Mouse (Mus musculus) CH12.LX (cell line): ENCODE measurements around the gene Pabpn1.

Experiments used
- CTCF ChIP-seq, 2 experiments: IDR thresholded peaks in 1 of 2; conservative IDR thresholded peaks in 1 of 2; 2 replicates each; pipeline ENCODE4 v1.5.1; 2011 to 2012; ENCODE audit warnings: low read depth in 2 of 2, low read length in 2 of 2, improper control_type of control experiment in 1 of 2, inconsistent platforms in 1 of 2, mild to moderate bottlenecking in 1 of 2, moderate library complexity in 1 of 2
- TBP ChIP-seq: conservative IDR thresholded peaks from 2 replicates; pipeline ENCODE4 v1.6.1; 2011; ENCODE audit warnings: low read depth, low read length, improper control_type of control experiment

- TF ChIP-seq CTCF (conservative IDR thresholded peaks at IDR 0.05 in 1 of 2, IDR thresholded peaks at IDR 0.05 in 1 of 2; ENCODE audit: low read depth in 2 of 2, low read length in 2 of 2) (peak in 1 of 2 experiments; percentile 32; a peak in 2 of 4 replicates), TBP (no peak)
These were observed 15.1 kb upstream of the Pabpn1 start, which contains the start of gene Ppp1r3e for GRCm38 (mm10) chr14:54877048-54877715.
